Mouse (Mus musculus) urinary bladder, postnatal 4 days (tissue): ENCODE data around the gene Zmynd8.

ENCODE experiments used
- DNase-seq, 2 experiments: peaks; one replicate each; pipeline ENCODE4 v3.0.0; 2021 to 2022; ENCODE audit warnings: low spot score in 2 of 2

The Zmynd8 gene

DNA sequence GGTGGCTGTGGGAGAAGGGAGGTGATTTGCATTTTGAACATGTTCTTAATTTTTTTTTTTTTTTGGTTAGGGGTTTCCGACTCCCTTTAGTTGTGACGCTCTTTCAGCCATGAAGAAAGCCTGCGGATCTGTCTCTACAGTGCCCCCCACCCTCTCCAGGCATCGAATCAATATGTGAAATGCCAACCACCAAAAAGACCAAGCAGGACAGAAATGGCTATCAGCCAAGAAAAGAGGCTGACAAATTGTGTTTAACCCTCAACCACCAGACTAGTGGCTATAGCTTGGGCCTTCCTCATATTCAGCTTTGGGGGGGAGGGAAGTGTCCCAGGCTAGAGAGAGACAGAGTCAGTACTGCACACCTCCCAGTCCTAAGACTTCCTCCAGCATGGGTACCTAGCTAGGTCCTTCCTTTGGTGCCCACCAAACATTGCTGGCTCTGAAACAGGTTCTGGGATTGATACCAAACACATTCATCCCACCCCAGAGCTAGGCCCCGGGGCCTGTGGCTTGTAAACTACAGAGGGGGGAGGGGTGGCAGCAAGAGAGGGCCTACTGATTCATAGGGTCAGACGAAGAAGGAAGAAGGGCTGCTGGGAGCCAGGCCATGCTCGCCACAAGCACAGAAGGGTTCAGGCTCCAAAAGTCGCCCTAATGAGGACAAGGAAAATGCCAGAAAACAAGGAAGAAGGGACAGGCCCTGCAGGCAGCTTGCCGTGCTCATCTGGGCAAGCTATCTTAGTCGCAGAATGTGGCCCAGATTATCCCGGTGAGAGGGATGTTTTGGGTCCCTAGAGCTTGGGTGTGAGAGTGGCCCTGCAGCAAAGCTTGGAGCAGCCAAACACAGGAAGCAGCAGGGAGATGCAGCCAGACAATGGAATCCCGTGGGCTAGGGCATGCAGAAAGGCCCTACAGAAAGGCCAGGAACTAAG is 40.1 kb downstream of the Zmynd8 start:
- no peak for DNase-seq

DNA sequence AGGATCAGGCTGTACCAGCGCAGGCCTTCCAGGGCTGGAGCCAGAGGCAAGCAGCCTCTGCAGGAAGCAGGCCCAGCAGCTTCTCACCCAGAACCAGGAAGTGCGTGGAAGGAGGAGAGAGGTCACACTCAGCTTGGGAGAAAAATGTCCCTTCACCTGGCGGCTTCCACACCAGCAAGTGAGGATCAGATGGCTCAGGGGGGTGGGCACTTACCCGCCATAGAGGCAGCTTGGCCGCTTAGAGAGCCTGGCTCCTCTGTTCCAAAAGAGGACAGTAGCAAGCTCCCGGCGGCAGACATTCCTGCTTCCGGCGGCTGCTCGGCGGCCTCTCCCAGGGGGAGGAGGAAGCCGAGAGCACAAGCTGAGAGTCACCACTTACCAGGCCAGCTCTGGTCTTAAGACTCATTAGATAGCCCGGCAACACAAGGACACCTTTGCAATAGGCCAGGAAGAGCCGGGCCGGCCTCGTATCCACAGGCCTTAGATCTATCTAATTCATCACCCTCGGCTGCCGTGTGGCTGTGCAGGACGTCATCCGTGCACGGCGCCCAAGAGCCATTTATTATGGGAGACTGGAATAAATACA is 40.9 kb downstream of the Zmynd8 start:
- DNase-seq: peak in 1 of 2 experiments; percentile 60

DNA sequence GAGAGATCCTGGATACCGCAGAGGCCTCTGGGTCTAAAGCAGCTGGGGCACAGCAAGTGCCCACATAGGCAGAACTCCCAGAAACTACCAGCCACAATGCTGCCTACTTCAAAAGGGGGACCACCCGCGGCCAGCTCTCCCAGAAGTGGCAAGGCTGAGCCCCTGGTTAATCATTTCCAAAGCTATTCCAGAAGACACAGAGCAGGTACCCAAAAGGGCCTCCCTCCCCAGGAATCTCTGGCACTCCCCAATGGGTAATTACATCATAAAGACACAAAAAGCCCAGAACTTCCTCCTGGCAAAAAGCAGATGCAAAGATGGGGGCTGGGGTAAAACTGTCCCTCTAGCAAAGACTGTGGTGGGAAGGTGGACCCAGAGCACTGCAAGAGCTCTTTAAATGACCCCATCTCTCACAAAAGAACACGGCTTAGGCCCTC is 41.4 kb downstream of the Zmynd8 start:
- DNase-seq: peak in 1 of 2 experiments; percentile 42

DNA sequence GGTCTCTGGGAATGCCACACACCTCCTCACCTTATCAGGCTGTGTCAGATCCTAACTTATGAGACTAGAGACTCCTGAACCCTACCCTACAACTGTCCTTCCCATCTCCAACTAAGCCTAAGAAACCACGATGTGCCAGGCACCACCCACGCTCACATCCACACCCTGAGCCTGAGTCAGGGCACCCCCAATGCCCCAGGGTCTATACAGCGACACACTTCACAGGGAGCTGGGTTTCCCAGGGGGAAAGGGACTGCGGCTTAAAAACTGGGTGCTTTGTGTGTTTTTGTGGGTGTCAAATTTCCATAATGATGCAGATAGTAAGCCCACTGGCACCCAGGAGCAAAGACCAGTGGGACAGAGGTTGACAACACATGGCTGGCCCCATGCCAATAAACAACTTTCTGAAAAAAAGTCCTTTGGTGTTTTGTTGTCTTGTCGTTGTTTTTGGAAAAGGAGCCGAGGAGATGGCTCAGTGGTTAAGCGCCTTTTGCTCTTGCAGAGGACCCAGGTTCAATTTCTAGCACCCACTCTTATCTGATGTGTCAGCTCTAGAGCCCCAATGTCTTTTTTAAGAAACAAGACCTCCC is 42.1 kb downstream of the Zmynd8 start:
- DNase-seq: no peak

DNA sequence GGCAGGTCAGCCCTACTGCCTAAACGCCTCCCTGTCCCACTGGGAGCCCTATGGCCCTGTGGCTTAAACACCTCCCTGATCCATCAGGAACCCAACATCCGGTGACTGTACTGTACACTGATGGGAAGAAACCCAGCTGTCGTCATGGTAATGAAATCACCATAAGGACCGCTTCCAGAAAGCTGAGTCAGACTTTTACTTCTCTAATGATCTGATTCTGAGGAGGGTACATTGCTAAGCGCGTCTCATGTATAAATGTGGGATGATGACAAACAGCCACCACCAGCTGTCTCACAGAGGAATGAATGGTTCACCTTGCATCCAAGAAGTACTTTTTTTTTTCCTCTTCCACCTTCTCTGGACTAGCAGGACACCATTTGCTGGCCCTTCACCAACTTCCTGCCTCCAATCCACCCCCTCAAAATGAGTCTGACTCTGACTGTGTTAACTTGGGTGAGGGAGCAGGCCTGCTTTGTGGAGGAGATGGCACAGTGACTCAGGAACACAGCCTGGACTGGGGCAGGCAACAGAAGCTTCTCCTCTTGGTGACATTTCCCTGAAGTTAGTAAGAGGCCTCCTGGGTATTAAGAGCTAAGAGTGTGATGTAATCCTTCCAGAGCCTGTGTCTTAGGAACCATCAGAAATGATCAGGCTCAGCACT is 43.0 kb downstream of the Zmynd8 start:
- DNase-seq: no peak

DNA sequence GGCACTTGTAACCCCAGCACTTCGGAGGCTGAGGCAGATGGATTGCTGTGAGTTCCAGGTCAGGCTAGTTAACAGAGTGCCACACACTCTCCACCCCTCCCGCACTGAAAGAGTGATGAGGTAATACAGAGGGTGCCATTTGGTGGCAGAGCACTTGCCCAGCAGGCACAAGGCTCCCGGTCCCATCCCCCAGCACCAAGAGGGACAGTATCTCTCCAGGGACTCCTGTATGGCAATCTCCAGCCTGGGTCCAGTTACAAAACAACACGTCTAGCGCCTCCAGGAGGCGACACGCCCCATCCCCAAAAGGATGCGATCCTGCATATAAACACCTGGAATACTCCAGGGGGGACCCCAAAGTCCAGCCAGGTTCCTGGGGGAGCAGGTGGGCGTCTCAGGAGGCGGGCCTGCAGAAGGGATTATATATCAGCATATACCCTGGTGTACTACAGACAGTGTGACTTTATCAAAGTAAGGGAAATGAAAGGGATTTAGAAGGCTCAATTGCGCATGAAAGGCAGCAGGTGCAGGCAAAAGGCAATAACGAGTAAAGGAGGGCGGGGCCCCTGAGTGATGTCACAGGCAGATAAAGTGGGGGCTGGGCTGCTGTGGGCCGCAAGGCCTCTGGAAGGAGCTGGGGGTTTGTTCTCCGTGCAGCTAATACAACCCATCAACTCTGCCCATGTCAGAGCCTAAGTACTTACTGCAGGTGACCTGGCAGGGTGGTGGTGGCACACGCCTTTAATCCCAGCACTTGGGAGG is 44.4 kb downstream of the Zmynd8 start:
- no peak for DNase-seq

DNA sequence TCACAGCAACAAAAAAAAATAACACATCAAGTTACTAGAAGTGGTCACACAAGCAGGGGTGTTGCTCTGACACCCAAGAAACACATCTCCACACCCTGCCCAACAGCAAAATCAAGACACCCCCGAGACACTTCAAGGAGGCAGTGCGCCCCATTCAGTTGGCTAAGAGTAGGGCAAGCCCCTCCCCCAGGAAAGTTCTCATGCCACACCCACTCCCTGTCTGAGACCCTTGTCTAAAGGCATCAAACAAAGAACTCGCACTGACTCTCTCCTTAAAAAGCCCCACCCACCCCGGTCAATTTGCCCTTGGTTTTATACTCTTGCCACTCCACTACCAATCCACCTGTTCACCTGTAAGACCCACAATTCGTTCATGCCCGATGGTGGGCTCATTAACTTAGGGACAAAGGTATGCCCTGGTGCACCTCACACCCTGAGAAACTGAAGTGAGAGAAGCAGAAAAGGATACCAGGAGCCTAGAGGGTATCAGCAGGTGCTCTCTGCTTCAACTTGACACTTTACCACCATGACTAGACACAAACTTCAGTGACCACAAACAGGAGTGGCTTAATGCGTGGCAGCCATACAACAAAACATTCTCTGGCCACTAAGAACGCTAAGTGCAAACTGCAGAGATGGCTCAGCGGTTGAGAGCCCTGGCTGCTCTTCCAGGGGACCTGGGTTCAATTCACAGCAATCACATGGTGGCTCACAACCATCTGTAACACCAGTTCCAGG is 45.8 kb downstream of the Zmynd8 start:
- no peak for DNase-seq

DNA sequence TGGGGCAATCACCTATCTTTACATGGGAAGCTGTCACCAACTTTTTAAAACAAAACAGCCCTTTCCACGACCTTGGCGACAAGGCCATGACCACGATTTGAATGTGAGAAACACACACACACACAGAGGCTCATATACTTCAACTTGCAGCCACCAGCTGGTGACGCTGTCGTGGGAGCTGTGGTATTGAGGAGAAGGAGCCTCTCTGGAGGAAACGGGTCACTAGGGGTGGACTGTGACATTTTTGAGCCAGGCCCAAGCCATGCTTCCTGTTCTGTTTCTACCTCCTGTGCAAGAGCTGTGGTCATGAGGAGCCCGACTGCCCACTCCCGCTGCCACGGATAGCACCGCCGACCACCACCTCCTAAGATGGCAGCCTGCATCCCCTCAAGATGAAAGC is 46.4 kb downstream of the Zmynd8 start:
- DNase-seq: no peak

DNA sequence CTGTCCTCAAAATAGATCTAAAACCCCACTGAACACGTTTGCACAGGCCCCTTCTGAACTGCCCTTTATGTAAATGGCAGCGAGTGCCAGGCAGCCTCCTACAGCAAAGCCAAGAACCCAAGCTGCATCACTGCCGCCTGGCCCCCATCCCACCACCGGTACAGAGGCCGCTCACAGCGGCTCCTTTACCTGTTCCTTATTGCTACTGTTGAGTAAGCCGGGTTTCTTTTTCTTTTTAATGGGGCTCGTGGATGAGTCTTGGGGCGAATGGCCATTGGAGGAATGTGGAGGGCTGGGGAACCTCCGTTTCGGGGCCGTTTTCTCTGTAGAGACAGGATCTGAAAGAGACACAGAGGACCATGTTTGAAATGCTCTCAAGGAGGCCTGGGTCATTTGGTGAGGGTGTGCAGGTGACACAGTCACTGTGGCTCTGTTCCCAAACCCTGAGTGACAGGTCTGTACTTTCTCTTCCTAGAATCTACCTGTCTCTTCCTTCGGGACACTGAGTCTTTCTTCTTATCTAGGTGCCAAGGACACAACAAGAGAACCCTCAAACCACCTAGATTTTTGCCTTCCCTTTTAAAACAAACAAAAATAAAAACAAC is 46.9 kb downstream of the Zmynd8 start:
- no peak for DNase-seq

DNA sequence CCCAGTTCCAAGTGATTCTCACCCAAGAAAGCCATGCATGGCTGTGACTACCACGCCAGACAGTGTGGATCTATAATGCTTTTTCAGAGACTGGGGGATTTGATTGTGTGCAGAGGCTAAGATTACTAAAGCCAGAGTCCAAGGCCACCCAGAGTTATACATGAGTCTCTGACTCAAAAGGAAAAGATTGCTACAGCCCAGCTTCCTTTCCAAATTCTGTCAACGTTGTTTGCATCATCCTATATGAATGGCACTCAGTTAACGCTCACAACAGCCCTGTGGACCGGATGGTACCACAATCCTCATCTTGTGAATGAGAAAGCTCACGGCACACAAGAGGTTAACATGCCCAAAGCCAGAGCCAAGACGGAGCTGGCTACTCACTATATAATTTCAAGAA is 48.0 kb downstream of the Zmynd8 start:
- no peak for DNase-seq

DNA sequence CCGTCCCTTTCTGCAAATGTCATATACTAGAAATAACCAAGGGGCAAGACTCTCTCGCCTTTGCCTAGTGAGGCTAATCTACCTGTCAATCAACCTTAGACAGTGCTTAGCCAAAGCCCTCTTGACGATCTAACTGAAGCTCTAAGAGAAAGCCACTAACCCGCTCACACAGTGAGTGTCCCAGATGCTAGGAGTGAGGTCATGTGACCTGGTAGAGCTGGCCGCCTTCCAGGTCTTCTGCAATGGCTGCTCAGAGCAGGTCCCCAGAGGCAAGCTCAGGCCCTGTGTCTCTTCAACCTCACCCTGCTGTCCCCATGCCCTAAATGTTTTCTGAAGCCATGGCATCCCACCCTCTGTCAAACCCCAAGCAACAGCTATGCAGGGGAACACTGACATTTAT is 49.7 kb downstream of the Zmynd8 start:
- no peak for DNase-seq

DNA sequence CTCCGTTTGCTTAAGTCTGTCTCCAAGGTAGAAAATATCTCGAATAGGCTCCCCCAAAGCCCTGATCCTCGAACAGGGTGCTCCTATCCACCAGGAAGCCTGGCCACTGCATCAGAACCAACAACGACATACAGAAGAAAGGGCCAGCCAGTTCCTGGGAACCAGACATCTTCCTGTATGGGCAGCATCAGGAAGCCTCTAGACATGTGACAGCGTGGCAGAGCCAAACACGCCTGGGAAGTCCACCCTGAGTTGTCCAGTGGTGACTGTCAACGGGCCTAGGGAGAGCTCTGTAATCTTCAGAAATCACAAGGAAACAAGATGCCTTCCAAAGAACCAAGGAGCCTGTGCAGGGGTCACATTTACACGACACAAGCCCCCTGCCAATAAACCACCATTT is 52.0 kb downstream of the Zmynd8 start:
- no peak for DNase-seq

DNA sequence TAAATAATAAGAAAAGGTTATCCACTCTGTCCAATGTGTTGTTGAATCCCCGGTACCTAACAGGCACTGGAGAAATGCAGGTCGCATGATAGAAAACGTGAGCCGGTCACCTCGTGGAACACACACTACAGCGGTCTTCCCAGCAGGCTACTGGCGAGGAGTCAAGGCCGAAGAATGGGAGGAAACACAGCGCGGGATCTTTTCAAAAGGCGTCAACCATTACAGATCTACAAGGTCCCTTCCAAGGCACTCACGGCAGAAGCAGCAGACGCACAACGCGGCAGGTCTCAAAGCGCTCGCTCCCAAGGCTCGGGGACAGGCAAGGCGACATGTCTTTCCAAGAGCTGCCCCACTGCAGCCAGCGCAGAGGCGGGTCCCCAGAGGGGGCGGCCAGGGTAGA is 53.3 kb downstream of the Zmynd8 start:
- DNase-seq: no peak

DNA sequence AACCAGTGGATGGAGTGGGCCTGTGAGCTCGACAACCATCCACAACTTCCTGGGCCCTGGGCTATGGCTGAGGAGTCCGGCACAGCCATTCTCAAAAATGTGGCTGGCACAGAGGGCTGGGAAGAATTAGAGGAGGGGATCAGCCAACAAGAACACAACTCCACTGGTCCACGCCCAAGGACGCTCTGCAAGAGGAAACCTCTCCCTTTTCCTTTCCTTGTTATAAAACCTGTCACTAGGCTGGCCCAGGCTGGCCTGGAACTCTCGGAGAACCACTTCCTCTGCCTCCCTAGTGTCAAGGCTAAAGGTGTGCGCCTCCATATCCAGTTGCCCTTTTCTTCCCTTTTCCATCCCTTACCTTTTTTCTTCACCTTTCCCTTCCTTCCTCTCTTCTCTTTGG is 55.5 kb downstream of the Zmynd8 start:
- DNase-seq: no peak

DNA sequence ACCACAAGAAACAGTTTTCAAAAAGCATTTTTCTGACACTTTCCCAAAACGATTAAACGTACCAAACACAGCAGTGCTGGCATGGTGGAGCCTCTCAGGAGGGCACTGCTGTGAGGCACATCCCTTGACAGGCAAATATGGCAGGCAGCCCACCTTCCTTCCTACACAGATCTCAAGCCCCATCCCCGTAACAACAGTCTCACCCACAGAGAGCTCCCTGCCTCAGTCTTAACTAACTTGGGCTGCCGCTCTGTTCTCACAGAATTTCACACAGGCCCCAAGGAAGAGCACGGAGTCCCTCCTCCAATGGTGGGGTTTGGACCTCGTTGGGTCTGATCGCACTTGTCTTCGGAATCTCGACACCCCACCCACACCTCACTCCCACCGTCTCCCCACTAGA is 56.6 kb downstream of the Zmynd8 start:
- DNase-seq: no peak

DNA sequence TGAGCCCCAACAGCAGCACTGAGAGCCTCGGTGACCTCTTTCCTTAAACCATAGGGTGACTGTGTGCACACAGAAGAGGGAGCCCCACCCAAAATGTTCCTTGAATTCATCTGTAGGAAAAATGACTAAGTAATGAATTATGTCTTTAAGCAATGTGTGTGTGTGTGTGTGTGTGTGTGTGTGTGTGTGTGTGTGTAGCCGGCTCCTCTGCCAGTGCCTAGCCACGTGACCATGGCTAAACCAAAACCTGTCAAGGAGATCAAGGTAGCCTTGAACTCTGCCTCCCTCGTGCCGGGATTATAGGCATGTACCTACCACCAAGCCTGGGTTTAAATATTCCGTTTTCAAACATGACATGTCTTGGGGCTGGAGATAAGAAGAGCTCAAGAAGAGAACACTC is 57.0 kb downstream of the Zmynd8 start:
- no peak for DNase-seq

DNA sequence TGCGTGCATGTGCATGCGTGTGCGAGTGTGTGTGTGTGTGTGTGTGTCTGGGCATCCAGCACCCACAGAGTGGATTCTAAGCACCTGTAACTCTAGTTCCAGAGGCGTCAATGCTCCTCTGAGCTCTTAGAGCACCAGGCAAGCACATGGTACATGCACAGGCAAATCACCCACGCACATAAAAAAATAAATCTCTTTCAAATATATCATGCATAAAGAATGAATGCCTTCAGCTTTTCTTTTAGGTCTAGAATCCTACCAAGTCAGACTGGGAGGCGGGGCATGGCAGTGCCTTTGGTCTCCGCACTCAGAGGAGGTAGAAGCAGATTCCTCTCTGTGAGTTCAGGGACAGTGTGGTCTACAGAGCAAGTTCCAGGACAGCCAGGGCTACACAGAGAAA is 58.0 kb downstream of the Zmynd8 start:
- DNase-seq: no peak

DNA sequence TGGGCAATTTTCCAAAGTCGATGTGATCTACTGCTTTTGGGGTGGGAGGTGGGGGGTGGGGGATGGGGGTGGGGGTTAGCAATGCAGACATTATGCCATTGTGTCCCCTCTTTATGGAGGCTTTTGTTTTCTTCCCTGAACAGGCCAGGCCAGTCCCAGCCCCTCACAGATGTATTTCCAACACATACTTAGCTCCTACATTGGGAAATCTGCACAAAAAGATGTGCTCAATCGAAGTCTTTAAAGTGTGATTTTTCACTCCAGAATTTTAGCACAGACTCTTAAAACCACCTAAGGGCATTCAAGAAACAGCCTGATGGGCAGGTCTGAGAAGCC is 59.5 kb downstream of the Zmynd8 start:
- DNase-seq: no peak

DNA sequence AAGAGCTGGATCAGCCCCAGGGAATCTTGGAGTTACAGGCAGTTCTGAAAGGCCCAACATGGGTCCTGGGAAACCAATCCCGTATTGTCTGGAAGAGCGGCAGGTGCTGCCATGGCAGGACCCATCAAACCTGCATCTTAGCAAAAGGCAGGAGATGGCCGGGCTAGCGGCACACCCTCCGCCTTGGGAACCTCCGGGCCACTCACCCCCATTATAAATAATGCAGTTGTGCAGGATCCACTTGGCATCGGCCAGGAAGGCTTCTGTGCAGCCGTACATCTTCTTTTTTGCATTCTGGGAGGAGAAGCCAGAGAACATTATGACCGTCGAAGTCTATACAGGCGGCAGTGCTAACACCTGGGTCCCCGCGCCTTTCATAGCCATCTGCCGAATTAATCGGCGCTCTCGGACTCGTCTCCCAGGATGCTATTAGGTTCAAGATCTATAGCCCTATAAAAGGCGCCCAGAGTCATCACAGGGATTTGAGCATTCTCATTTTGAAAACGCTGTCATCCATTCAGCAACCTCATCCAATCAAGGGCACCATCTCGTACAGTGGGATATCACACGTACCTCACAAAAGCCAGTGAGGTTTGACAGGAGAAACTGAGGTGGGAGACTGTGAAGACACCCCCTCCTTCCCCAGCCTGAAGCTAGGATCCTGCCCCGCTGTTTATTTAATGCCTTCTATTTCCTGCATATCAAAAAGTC is 60.1 kb downstream of the Zmynd8 start:
- no peak for DNase-seq

DNA sequence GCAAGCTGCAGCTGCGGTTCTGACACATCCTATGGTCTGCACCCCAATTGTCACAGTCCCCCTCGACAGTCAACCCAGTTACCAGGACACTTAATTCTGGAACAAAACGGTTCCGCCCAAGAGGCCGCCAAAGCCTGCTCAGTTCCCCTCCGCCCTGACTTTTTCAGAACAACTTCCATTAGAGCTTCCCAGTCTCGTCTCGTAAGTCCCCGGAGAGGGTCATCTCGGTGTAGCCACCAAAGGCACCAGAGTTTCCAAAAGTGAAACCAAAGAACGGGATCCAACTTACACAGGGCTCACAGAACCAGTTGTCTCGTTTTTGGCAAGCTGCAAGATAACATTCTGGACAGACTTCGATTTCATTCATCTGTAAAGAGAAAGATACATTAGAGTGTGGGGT is 64.2 kb downstream of the Zmynd8 start:
- DNase-seq: no peak
